Mouse (Mus musculus) left cerebral cortex, adult 2 months (tissue): ENCODE measurements around the gene Hspb11. TPM values are rescaled to one million over a fixed set of nuclear protein-coding genes. Genes with fewer than 3 reads are reported as not detected.

Experiments used
- DNase-seq, 2 experiments: peaks; one replicate each; pipeline ENCODE4 v3.0.0; 2021 to 2022; ENCODE audit warnings: low spot score in 2 of 2, mixed read lengths in 1 of 2; ENCODE audit errors: extremely low spot score in 1 of 2
- H3K27ac ChIP-seq: fragments of 200-600 bp; 2 replicates; pipeline ENCODE4 v1.8.1; 2022
- H3K4me3 ChIP-seq: fragments of 200-600 bp; 2 replicates; pipeline ENCODE4 v1.8.1; 2022
- CTCF ChIP-seq: fragments of 200-600 bp; IDR thresholded peaks from 2 replicates; pipeline ENCODE4 v1.8.1; 2022; ENCODE audit warnings: antibody characterized with exemption, mild to moderate bottlenecking, moderate library complexity
- intact Hi-C: fragments of 180-260 bp; cut with DNase I; formaldehyde crosslinking; loops from one replicate; pipeline ENCODE4 v1.15.1; 2025
- total RNA-seq, 2 experiments: library from RNA; stranded (reverse); gene quantifications; 2 replicates each; pipeline ENCODE4 v1.2.3; 2021

The Hspb11 gene
- total RNA-seq, 2 experiments from 2014 or later, result 13.9 to 17.7 TPM

DNA sequence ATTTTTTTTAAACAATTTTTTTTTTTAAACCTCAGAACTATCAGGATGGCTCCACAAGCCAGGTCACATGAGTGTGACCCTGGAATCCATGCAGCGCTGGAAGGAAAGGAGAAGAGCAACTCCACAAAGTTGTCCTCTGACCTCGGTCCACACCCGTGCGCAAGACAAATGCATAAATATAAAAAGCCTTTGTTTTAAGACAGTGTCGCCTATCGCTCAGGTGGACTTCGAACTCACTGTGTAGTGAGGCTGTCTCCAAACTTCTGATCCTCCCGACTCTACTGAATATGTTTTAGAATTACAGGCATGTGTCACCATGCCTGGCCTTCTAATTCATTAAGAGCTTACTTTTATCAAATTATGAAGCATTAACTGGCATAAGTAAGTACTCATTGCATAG lies 75.1 kb downstream of the Hspb11 start:
- DNase-seq, result no peak
- TF ChIP-seq CTCF, result no peak
- Histone ChIP-seq H3K27ac (no peak overlapping the region), H3K4me3 (no peak overlapping the region)
- intact Hi-C loops, result no loop called here

Other genes with a start within 250 kb of the Hspb11 start
- gene Mrpl37, start 186.7 kb upstream of the Hspb11 start, total RNA-seq, result 10 to 100 TPM; 56.3 to 64.9 TPM
- gene Cyb5rl, start 186.6 kb upstream of the Hspb11 start, total RNA-seq, result 1 to 10 TPM; 7.4 to 8.8 TPM
- not detected for gene Cdcp2, start 156.7 kb upstream of the Hspb11 start, total RNA-seq
- 100 to 1,000 TPM; 217 to 233 TPM for gene Tmem59, start 75.2 kb upstream of the Hspb11 start, total RNA-seq
- 10 to 100 TPM; 13.9 to 16.1 TPM for gene Tceanc2, start 74.5 kb upstream of the Hspb11 start, total RNA-seq
- not detected for gene Ldlrad1, start 44.4 kb upstream of the Hspb11 start, total RNA-seq
- 10 to 100 TPM; 29.8 to 33.4 TPM for gene Lrrc42, start 61 bp upstream of the Hspb11 start, total RNA-seq
- not detected for gene Dio1, start 53.6 kb downstream of the Hspb11 start, total RNA-seq
- 10 to 100 TPM; 40.3 to 44.4 TPM for gene Yipf1, start 60.8 kb downstream of the Hspb11 start, total RNA-seq
- gene Ndc1, start 114.2 kb downstream of the Hspb11 start, total RNA-seq, result 1 to 10 TPM; 9.6 to 10.0 TPM
- 1 to 10 TPM; 1.5 to 2.9 TPM for gene Glis1, start 181.0 kb downstream of the Hspb11 start, total RNA-seq